Mouse (Mus musculus) neural tube, embryonic 12.5 days (tissue): ENCODE measurements around the gene Fam102a. TPM values are rescaled to one million over a fixed set of nuclear protein-coding genes. Genes with fewer than 3 reads are reported as not detected.

ENCODE experiments used
- ATAC-seq: fragments of 200-750 bp; cut with Nextera tagmentation; 2 replicates; pipeline ENCODE4 v1.8.0; 2017; ENCODE audit warnings: low read depth, mild to moderate bottlenecking, moderate TSS enrichment, moderate library complexity; ENCODE audit not compliant: low FRiP score
- H3K27ac ChIP-seq: fragments of 300-500 bp; sonication (generic); 2 replicates; pipeline ENCODE4 v1.5.1; 2016
- H3K27me3 ChIP-seq: fragments of 300-500 bp; sonication (generic); replicated peaks from 2 replicates; pipeline ENCODE4 v1.6.1; 2016; ENCODE audit warnings: mild to moderate bottlenecking
- H3K36me3 ChIP-seq: fragments of 300-500 bp; sonication (generic); 2 replicates; pipeline ENCODE4 v1.6.1; 2016; ENCODE audit warnings: mild to moderate bottlenecking
- H3K4me1 ChIP-seq: fragments of 300-500 bp; sonication (generic); 2 replicates; pipeline ENCODE4 v1.6.1; 2016
- H3K4me2 ChIP-seq: fragments of 300-500 bp; sonication (generic); replicated peaks from 2 replicates; pipeline ENCODE4 v1.6.1; 2016; ENCODE audit warnings: mild to moderate bottlenecking
- H3K4me3 ChIP-seq: fragments of 300-500 bp; sonication (generic); 2 replicates; pipeline ENCODE4 v1.5.1; 2016
- H3K9ac ChIP-seq: fragments of 300-500 bp; sonication (generic); 2 replicates; pipeline ENCODE4 v1.6.1; 2016; ENCODE audit warnings: mild to moderate bottlenecking
- H3K9me3 ChIP-seq: fragments of 300-500 bp; sonication (generic); 2 replicates; pipeline ENCODE4 v1.6.1; 2016; ENCODE audit warnings: mild to moderate bottlenecking
- WGBS: fragments of 180-500 bp; shearing (Covaris S2); methylation state at CpG from one replicate; pipeline ENCODE4 v1.1.7; 2016; 5-methylcytosine and 5-hydroxymethylcytosine counted together
- polyA plus RNA-seq: library from polyadenylated mRNA; unstranded; fragments of >200 nt; fragmentation: Nextera tagmentation; extraction: Ambion mirVana; gene quantifications from 2 replicates; pipeline ENCODE4 v1.2.1, GENCODE M21; 2016

The Fam102a gene
- polyA plus RNA-seq, 1 experiment from 2014 or later, result 14.4 TPM

DNA sequence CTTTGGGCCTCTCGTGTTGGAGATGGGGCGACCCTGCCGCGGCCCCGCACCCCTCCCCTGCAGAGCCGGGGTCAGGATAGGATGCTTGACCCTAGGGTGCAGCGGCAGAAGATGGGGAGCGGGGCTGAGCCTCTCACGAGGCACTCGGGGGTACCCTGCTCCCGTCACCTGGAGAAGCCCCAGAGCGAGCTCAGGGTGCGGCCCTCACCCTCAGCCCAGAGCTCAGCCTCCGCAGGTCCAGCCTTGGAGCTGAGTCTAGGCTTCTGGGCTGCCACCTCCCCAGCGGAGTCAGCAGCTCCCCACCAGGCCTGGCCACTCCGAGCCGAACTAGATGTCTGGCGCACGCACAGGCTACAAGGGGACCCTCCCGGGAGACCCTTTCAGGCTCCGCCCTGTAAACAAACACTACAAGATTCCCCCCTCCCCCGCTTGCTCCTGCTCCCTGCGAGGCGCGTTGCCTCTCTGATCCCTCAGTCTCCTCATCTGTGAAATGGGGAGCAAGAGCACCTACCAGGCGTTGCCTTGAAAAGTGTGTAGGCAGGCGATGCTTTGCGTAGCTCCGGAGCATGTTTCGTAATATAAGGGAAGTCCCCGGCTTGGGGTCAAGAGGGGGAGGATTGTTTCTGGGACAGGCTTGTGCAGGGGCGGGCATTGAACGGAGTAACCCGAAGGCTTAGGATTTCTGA is 72.3 kb downstream of the Fam102a start:
- Histone ChIP-seq H3K9me3 (no peaks in the 10 kb centered on the region), H3K4me1 (peaks cover 24% of the 10 kb centered on the region), H3K4me3 (peak overlapping the region; percentile 76), H3K27me3 (no peaks in the 10 kb centered on the region), H3K9ac (peak overlapping the region; percentile 76), H3K4me2 (peak overlapping the region; percentile 92), H3K36me3 (no peaks in the 10 kb centered on the region), H3K27ac (no peak overlapping the region)
- peak; percentile 45 for ATAC-seq
- 6% methylated on average over 34 of the region's 34 CpGs for WGBS

DNA sequence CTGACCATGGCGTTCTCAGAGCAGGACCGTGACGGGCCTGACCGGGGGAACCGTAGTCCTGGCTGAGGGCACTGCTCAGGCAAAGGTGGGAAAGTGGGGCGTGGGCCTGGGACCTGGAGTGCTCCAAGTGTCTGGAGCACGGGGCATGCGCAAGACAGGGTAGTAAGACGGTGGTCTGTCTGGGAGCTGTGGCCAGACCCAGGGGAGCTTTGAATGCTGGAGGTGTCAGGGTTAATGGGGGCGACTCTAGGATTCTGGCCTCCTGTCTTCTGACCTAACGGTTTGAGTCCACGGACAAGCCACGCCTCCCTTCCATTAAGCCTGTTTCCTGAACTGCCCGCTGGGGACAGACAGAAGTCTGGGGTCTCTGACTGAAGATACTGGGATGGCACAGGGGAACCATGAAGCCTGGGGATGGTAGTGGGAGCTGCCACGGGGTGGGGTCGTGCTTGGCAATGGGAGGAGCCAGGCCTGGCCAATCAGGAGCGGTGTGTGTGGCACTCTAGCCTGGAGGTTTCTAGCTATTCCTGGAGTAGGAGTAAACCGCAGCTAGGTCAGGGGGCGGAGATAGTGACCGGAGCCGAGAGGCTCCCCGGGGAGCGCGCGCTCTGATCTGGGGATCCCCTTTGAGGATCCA is 73.1 kb downstream of the Fam102a start:
- H3K27me3 ChIP-seq, result no peaks in the 10 kb centered on the region
- H3K4me3 ChIP-seq, result no peak overlapping the region
- H3K9ac ChIP-seq, result no peak overlapping the region
- WGBS, result 9% methylated on average over 25 of the region's 25 CpGs
- ATAC-seq, result 0 out of 2 replicates have a peak, but pooled peaks have one; percentile 27
- no peaks in the 10 kb centered on the region for H3K9me3 ChIP-seq
- H3K4me1 ChIP-seq, result peaks cover 24% of the 10 kb centered on the region
- no peaks in the 10 kb centered on the region for H3K36me3 ChIP-seq
- H3K27ac ChIP-seq, result no peak overlapping the region
- H3K4me2 ChIP-seq, result peak overlapping the region; percentile 92

DNA sequence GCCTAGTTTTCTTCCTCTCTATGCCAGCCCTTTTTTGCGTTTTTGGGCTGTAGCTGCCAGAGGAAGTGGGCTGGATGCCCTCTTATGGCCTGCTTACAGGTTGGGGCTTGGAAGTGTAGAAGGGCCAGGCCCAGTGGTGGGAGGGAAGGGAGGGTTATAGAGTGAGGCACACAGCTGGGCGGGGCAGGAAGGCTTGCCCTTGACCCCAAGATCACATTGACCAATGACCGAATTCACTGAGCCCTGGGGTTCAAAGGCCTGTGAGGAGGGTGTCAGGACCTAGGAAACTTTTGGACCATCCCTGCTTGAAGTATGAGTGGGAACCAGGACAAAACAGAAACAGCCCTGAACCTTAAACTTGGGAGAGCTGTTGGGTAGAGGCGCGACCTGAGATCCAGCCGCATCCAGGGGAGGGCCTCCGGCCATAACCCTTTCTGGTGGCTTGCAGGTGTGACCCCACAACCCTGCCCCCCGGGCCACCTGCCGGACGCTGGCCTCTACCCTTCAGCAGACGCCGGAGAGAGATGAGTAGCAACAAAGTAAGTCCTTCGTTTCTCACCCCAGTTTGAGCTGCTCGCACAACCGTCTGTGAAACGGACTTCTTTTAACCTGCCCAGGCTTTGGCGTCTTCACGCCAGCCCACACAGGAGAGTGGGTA is 73.8 kb downstream of the Fam102a start:
- ATAC-seq, result no peak
- peak overlapping the region; percentile 92 for H3K4me2 ChIP-seq
- 33% methylated on average over 18 of the region's 18 CpGs for WGBS
- H3K36me3 ChIP-seq, result no peaks in the 10 kb centered on the region
- H3K27me3 ChIP-seq, result no peaks in the 10 kb centered on the region
- peaks cover 24% of the 10 kb centered on the region for H3K4me1 ChIP-seq
- no peak overlapping the region for H3K4me3 ChIP-seq
- no peaks in the 10 kb centered on the region for H3K9me3 ChIP-seq
- no peak overlapping the region for H3K27ac ChIP-seq
- H3K9ac ChIP-seq, result no peak overlapping the region

- no peak for ATAC-seq
- Histone ChIP-seq H3K4me2 (peak overlapping the region; percentile 54), H3K9ac (no peak overlapping the region), H3K27me3 (no peaks in the 10 kb centered on the region), H3K4me3 (no peak overlapping the region), H3K36me3 (peaks cover 6% of the 10 kb centered on the region; the same call in 1 of the 2 replicates), H3K27ac (no peak overlapping the region), H3K4me1 (peaks cover 24% of the 10 kb centered on the region), H3K9me3 (no peaks in the 10 kb centered on the region)
- WGBS, result 19% methylated on average over 23 of the region's 23 CpGs
Observed at GRCm38 (mm10) chr2:32610610-32611229, 75.6 kb downstream of the Fam102a start.

GRCm38 (mm10) chr2:32612274-32612673 is 77.1 kb downstream of the Fam102a start:
- H3K36me3 ChIP-seq, result peaks cover 6% of the 10 kb centered on the region
- H3K9ac ChIP-seq, result no peak overlapping the region
- ATAC-seq, result no peak
- no peak overlapping the region for H3K4me2 ChIP-seq
- H3K9me3 ChIP-seq, result no peaks in the 10 kb centered on the region
- H3K27me3 ChIP-seq, result no peaks in the 10 kb centered on the region
- WGBS, result 59% methylated on average over 26 of the region's 26 CpGs
- H3K4me1 ChIP-seq, result peaks cover 21% of the 10 kb centered on the region
- H3K4me3 ChIP-seq, result no peak overlapping the region
- H3K27ac ChIP-seq, result no peak overlapping the region

- peaks cover 32% of the 10 kb centered on the region for H3K4me1 ChIP-seq
- H3K9me3 ChIP-seq, result no peaks in the 10 kb centered on the region
- no peak overlapping the region for H3K4me2 ChIP-seq
- WGBS, result 97% methylated on average over 1 of the region's 1 CpGs
- no peaks in the 10 kb centered on the region for H3K27me3 ChIP-seq
- ATAC-seq, result no peak
- peaks cover 6% of the 10 kb centered on the region for H3K36me3 ChIP-seq
- no peak overlapping the region for H3K4me3 ChIP-seq
- no peak overlapping the region for H3K27ac ChIP-seq
- H3K9ac ChIP-seq, result no peak overlapping the region
Observed at GRCm38 (mm10) chr2:32617109-32617508, 82.0 kb downstream of the Fam102a start.

DNA sequence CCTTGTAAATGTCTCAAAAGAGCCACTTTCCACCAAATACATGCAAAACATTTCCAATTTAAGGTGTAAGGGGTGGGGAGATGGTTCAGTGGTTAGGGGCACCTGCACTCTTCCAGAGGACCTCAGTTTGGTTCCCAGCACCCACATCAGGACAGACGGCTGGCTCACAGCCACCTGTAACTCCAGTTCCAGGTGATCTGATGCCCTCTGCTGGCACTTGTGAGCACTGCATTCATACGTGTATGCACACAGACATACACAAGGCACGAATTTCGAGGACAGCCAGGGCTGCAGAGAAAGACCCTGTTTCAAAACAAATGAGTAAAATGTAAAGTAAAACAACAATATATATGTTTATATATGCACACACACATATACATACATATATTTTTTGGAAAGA is 82.5 kb downstream of the Fam102a start:
- H3K4me3 ChIP-seq, result no peak overlapping the region
- no peak overlapping the region for H3K4me2 ChIP-seq
- H3K9ac ChIP-seq, result no peak overlapping the region
- H3K9me3 ChIP-seq, result no peaks in the 10 kb centered on the region
- H3K4me1 ChIP-seq, result peaks cover 32% of the 10 kb centered on the region
- ATAC-seq, result no peak
- no peaks in the 10 kb centered on the region for H3K27me3 ChIP-seq
- WGBS, result 92% methylated on average over 4 of the region's 4 CpGs
- H3K27ac ChIP-seq, result no peak overlapping the region
- peaks cover 6% of the 10 kb centered on the region for H3K36me3 ChIP-seq

DNA sequence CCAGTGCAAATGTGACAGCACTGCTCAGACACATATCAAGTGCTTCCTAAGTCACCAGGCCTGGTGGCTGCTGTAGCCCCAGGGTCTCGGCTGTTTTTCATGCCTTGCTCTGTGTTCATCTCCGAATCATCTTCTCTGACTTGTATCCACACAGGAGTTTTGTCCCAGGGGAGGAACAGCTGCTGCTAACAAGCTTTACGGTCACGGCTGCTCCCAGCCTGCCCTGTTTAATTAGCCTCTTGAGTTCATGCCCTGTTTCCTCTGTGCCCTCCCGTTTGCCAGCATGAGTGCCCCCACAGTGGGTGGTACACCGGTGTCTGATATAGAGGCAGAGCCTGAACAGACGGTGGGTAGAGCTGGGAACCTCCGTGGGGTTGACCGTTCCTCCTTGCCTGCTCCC is 82.9 kb downstream of the Fam102a start:
- Histone ChIP-seq H3K27me3 (no peaks in the 10 kb centered on the region), H3K4me1 (peaks cover 32% of the 10 kb centered on the region), H3K36me3 (peaks cover 6% of the 10 kb centered on the region), H3K27ac (no peak overlapping the region), H3K9me3 (no peaks in the 10 kb centered on the region), H3K4me2 (no peak overlapping the region), H3K4me3 (no peak overlapping the region), H3K9ac (no peak overlapping the region)
- WGBS, result 68% methylated on average over 9 of the region's 9 CpGs
- ATAC-seq, result no peak

Other genes starting within 250 kb of the Fam102a start
- 29.2 and 32.4 TPM in 2 replicates for gene Golga2, start 247.9 kb upstream of the Fam102a start, polyA plus RNA-seq
- 351 and 444 TPM in 2 replicates for gene Swi5, start 247.3 kb upstream of the Fam102a start, polyA plus RNA-seq
- 55.8 and 57.6 TPM in 2 replicates for gene Ciz1, start 183.0 kb upstream of the Fam102a start, polyA plus RNA-seq
- 35.4 and 41.1 TPM in 2 replicates for gene Dnm1, start 182.0 kb upstream of the Fam102a start, polyA plus RNA-seq
- 86.4 and 87.9 TPM in 2 replicates for gene 1110008P14Rik, start 153.4 kb upstream of the Fam102a start, polyA plus RNA-seq
- 0.68 and 1.1 TPM in 2 replicates for gene Lcn2, start 147.1 kb upstream of the Fam102a start, polyA plus RNA-seq
- 35.8 and 40.5 TPM in 2 replicates for gene Ptges2, start 139.4 kb upstream of the Fam102a start, polyA plus RNA-seq
- 5.7 and 6.0 TPM in 2 replicates for gene Naif1, start 84.9 kb upstream of the Fam102a start, polyA plus RNA-seq
- 41.6 and 44.0 TPM in 2 replicates for gene Slc25a25, start 83.9 kb upstream of the Fam102a start, polyA plus RNA-seq
- gene Dpm2, start 35.5 kb downstream of the Fam102a start, polyA plus RNA-seq, result 121 and 124 TPM in 2 replicates
- 3.9 and 4.0 TPM in 2 replicates for gene Pip5kl1, start 39.5 kb downstream of the Fam102a start, polyA plus RNA-seq
- 0.25 and 0.69 TPM in 2 replicates for gene 9430097D07Rik, start 40.4 kb downstream of the Fam102a start, polyA plus RNA-seq
- 20.4 and 21.4 TPM in 2 replicates for gene St6galnac4, start 51.8 kb downstream of the Fam102a start, polyA plus RNA-seq
- gene St6galnac6, start 64.4 kb downstream of the Fam102a start, polyA plus RNA-seq, result 10.1 and 11.5 TPM in 2 replicates
- gene Ak1, start 86.4 kb downstream of the Fam102a start, polyA plus RNA-seq, result 46.6 and 50.4 TPM in 2 replicates
- gene Eng, start 111.3 kb downstream of the Fam102a start, polyA plus RNA-seq, result 28.8 and 33.0 TPM in 2 replicates
- 16.4 and 17.3 TPM in 2 replicates for gene Fpgs, start 168.8 kb downstream of the Fam102a start, polyA plus RNA-seq
- gene Cdk9, start 177.7 kb downstream of the Fam102a start, polyA plus RNA-seq, result 97.8 and 103 TPM in 2 replicates
- gene Sh2d3c, start 185.7 kb downstream of the Fam102a start, polyA plus RNA-seq, result 41.8 and 45.1 TPM in 2 replicates
- gene 6330409D20Rik, start 205.7 kb downstream of the Fam102a start, polyA plus RNA-seq, result 2.1 and 3.1 TPM in 2 replicates
- gene Tor2a, start 221.9 kb downstream of the Fam102a start, polyA plus RNA-seq, result 55.5 and 56.1 TPM in 2 replicates
- gene Ttc16, start 240.3 kb downstream of the Fam102a start, polyA plus RNA-seq, result 0.32 and 1.2 TPM in 2 replicates
- 4.3 and 5.5 TPM in 2 replicates for gene Ptrh1, start 240.5 kb downstream of the Fam102a start, polyA plus RNA-seq
- gene Cfap157, start 249.1 kb downstream of the Fam102a start, polyA plus RNA-seq, result 0.82 and 1.6 TPM in 2 replicates